Mouse (Mus musculus): ENCODE data around the gene Sema4b. TPM values are rescaled to one million over a fixed set of nuclear protein-coding genes. Genes with fewer than 3 reads are reported as not detected.
A peak's percentile ranks its signal among the peaks of the same experiment; 100 is the strongest.

The Sema4b gene
- polyA plus RNA-seq, 1 experiment from 2014 or later, result 14.6 TPM

DNA sequence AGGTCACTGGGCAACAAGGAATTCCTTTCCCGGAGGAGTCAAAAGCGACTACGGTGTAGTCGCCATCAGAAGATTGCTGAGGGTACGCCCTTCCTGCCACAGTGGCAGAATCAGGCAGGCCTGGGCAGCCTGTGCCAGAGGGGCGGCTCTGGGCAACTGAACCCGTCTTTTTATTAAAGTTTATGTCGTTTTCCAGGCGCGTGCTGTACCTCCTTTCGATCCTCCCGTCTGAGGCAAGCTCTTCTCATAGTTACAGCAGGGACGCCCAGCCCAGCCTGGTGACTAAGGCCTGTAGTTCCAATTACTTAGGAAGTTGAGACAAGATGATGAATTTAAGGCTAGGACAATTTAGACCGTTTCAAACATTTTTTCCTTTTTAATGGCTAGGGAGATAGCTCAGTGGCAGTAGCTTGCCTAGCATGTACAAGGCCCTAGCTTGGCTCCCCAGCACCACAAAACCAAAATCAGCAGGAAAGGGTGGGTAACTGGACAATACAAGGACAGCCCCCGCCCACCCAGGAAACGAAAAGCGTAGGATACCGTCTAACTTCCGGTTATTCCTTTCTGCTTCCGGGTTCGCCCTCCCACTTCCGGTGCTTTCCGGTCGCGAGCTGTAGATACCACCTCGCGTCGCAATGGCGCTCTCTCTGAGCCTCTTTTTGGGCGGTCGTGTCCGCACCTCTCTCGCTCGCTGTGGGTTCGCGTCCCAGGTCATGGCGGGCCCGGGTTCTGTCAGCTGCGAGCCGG is 74.2 kb downstream of the Sema4b start, which contains the start of gene Ngrn:
Ngrn (plus strand) TSS at position 591 of the 747 bp plus-strand sequence.
- peak within 1 kb of the TSS; percentile 85 for H3K4me2 ChIP-seq (replicated peaks)
- WGBS, result 24% methylated on average over 40 of the region's 40 CpGs
- no peaks in the 10 kb centered on the region for H3K9me3 ChIP-seq
- peaks cover 7% of the 10 kb centered on the region; the same call in 1 of the 2 replicates for H3K4me1 ChIP-seq
- H3K27ac ChIP-seq, result peak within 1 kb of the TSS; percentile 77
- peaks cover 4% of the 10 kb centered on the region; the same call in 1 of the 2 replicates for H3K27me3 ChIP-seq
- H3K4me3 ChIP-seq, result peak within 1 kb of the TSS; percentile 79
- peak within 1 kb of the TSS; percentile 74 for H3K9ac ChIP-seq
- ATAC-seq (ENCODE audit: insufficient number of reproducible peaks, insufficient read depth, low FRiP score, low TSS enrichment), result peak; percentile 73
- H3K36me3 ChIP-seq, result peaks cover 18% of the 10 kb centered on the region

DNA sequence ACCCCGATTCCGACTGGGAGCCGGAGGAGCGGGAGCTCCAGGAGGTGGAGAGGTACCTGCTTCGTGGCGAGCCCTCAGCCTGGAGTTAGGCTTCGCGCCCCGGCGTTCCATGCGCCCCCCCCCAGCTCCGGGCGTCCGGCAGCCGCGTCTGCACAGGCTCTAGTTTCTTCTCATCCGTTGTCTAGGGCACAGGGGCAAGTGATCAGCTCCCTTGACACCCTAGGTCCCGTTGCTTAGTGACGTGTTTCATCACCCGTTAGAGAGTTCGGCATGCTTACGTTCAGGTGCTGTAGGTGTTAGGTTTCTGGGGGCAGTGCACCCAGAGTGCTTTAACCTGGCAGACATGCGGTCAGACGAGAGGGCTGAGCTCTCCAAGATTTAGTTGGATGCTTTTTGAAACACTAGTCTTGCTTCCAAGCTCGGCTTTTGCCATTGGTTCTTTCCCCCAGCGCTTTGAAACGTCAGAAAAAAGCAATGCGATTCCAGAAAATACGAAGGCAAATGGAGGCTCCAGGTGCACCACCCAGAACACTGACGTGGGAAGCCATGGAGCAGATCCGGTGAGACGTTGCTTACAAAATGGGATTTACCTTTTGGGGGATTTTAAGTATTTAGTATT is 74.8 kb downstream of the Sema4b start:
- H3K4me2 ChIP-seq (replicated peaks), result peak overlapping the region; percentile 85
- peak; percentile 37; the same call in 1 of the 2 replicates for ATAC-seq (ENCODE audit: insufficient number of reproducible peaks, insufficient read depth, low FRiP score, low TSS enrichment)
- H3K4me3 ChIP-seq, result peak overlapping the region; percentile 79
- peaks cover 7% of the 10 kb centered on the region; the same call in 1 of the 2 replicates for H3K4me1 ChIP-seq
- H3K9ac ChIP-seq, result peak overlapping the region; percentile 74
- H3K27ac ChIP-seq, result peak overlapping the region; percentile 77
- 1% methylated on average over 32 of the region's 32 CpGs for WGBS
- H3K9me3 ChIP-seq, result no peaks in the 10 kb centered on the region
- peaks cover 4% of the 10 kb centered on the region; the same call in 1 of the 2 replicates for H3K27me3 ChIP-seq
- H3K36me3 ChIP-seq, result peaks cover 20% of the 10 kb centered on the region

DNA sequence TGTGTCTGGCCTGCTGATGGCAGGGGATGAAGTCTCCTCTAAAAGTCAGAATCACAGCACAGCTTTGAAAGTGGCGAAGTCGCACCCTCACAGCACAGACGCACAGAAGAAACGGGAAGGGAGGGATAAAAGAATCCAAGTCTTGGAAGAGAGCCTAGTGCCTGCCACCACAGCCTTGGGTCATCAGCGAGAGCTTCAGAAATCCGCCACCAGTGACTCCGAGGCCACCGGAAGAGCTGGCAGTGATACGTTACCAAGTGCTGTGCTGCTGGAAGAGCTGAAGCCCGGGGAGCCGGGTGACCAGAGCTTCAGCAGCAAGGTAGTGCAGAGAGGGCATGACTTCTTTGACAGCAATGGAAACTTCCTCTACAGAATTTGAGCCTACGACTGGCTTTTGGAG is 78.0 kb downstream of the Sema4b start:
- H3K4me3 ChIP-seq, result no peak overlapping the region
- H3K9me3 ChIP-seq, result no peaks in the 10 kb centered on the region
- peaks cover 15% of the 10 kb centered on the region; the same call in 1 of the 2 replicates for H3K4me1 ChIP-seq
- ATAC-seq (ENCODE audit: insufficient number of reproducible peaks, insufficient read depth, low FRiP score, low TSS enrichment), result no peak
- peaks cover 26% of the 10 kb centered on the region for H3K36me3 ChIP-seq
- no peak overlapping the region for H3K9ac ChIP-seq
- H3K27ac ChIP-seq, result no peak overlapping the region
- H3K4me2 ChIP-seq (replicated peaks), result no peak overlapping the region
- H3K27me3 ChIP-seq, result no peaks in the 10 kb centered on the region; the same call in 1 of the 2 replicates
- 94% methylated on average over 12 of the region's 12 CpGs for WGBS

DNA sequence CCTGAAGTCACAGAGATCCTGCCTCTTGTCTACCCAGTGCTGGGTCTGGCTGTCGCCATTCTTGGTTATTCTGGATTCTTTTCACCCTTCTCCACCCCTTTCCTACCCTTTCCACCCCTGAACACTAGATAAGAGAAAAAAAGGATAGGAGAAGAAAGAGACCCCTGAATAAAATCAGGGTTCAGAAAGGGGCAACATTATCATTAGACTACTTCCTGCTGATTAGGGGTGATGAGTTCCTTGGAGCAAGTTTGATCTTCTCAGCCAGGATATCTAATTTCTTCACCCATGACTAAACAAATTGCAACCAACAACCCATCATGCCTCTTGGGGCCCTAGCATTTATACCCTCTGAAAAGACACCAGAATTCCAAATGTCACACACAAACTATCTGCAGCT is 81.1 kb downstream of the Sema4b start:
- 73% methylated on average over 1 of the region's 1 CpGs for WGBS
- H3K9ac ChIP-seq, result no peak overlapping the region
- H3K4me3 ChIP-seq, result no peak overlapping the region
- H3K27me3 ChIP-seq, result no peaks in the 10 kb centered on the region
- peaks cover 28% of the 10 kb centered on the region for H3K36me3 ChIP-seq
- no peak overlapping the region for H3K27ac ChIP-seq
- no peak for ATAC-seq (ENCODE audit: insufficient number of reproducible peaks, insufficient read depth, low FRiP score, low TSS enrichment)
- no peak overlapping the region for H3K4me2 ChIP-seq (replicated peaks)
- peaks cover 17% of the 10 kb centered on the region for H3K4me1 ChIP-seq
- no peaks in the 10 kb centered on the region for H3K9me3 ChIP-seq

DNA sequence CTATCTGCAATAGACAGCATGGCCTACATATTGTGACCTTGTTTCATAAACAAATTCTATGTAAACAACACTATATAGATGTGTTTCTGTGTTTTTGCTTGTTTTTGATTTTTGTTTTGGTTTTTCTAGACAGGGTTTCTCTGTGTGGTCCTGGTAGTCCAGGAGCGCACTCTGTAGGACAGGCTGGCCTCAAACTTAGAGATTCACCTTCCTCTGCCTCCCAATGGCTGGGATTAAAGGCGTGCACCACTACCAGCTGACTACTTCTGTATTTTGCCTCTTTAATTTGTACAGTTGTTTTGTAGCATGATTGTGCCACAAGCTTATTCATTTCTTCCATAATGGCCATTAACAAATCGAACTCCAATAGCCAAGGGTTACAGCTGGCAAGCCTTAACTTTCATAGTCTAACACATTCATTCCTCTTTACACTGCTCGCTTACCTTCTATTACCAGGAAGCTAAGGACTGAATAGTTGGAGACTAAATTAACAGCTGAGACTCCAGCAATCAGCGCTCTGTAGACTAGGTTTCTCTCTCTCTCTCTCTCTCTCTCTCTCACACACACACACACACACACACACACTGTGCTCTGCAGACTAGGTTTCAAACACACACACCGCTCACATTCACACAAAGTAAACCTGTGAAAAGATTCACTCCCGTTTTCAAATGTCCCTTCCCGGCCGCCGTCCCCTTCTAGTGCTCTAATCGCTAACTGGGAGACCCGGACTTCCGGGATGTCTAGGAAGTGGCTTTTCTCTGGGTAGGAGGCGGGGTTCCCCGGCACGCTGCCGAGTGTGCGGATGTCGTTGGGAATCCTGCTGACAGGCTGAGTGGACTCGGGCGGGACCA is 82.5 kb downstream of the Sema4b start, which contains the start of gene Vps33b:
Vps33b (plus strand) TSS at position 753 of the 854 bp plus-strand sequence.
- H3K36me3 ChIP-seq, result peaks cover 40% of the 10 kb centered on the region
- H3K9me3 ChIP-seq, result no peaks in the 10 kb centered on the region
- H3K27me3 ChIP-seq, result no peaks in the 10 kb centered on the region
- WGBS, result 6% methylated on average over 21 of the region's 21 CpGs
- peak; percentile 73 for ATAC-seq (ENCODE audit: insufficient number of reproducible peaks, insufficient read depth, low FRiP score, low TSS enrichment)
- H3K4me1 ChIP-seq, result peaks cover 17% of the 10 kb centered on the region
- H3K9ac ChIP-seq, result peak within 1 kb of the TSS; percentile 79
- peak within 1 kb of the TSS; percentile 86 for H3K4me3 ChIP-seq
- H3K4me2 ChIP-seq (replicated peaks), result peak within 1 kb of the TSS; percentile 87
- peak within 1 kb of the TSS; percentile 73 for H3K27ac ChIP-seq

DNA sequence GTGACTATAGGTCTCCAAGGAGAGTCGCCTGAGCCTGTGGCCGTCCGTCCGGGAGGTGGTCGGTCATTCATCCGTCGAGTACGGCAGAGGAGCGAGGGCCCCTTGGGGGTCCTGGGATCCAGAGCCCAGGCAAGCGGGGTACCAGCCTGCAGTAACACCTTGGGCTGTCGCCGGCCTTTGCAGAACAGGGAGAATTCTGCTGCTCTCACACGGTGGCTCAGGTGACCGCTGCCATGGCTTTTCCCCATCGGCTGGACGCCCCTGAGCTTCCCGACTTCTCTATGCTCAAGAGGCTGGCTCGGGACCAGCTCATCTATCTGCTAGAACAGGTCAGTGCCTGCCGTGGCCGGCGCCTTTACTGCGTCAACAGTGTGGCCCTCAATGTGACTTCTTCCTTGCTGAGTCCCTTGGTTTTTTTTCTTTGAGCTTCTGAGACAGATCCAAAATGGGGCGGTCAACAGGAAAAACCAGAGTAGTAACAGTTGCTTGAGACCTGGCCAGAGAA is 83.2 kb downstream of the Sema4b start:
- WGBS, result under 1% methylated on average over 23 of the region's 23 CpGs
- peak overlapping the region; percentile 87 for H3K4me2 ChIP-seq (replicated peaks)
- peaks cover 17% of the 10 kb centered on the region for H3K4me1 ChIP-seq
- peaks cover 40% of the 10 kb centered on the region for H3K36me3 ChIP-seq
- peak overlapping the region; percentile 48; the same call in 1 of the 2 replicates for H3K27ac ChIP-seq
- peak overlapping the region; percentile 79 for H3K9ac ChIP-seq
- ATAC-seq (ENCODE audit: insufficient number of reproducible peaks, insufficient read depth, low FRiP score, low TSS enrichment), result peak; percentile 56
- H3K4me3 ChIP-seq, result peak overlapping the region; percentile 86
- peaks cover 5% of the 10 kb centered on the region for H3K9me3 ChIP-seq
- H3K27me3 ChIP-seq, result no peaks in the 10 kb centered on the region

DNA sequence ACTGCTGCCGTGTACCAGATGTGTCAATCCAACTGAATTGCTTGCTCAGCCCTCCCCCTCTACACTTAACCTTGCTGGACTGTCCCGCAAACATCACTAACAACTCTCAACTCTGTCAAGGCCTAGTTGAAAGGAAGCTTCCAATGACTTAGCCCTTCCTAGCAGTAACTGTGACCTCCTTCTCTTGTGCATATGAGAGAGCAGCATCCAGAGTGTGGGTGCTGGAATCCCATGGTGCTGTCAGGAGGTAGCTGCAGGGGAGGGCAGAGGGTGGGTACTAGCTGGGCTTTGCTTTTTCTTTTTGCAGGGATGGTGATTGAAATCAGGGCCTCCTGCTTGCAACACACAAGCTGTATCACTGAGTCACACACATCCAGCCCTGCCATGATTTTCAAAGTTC is 86.8 kb downstream of the Sema4b start:
- no peaks in the 10 kb centered on the region for H3K27me3 ChIP-seq
- no peak overlapping the region for H3K4me3 ChIP-seq
- peaks cover 49% of the 10 kb centered on the region for H3K36me3 ChIP-seq
- no peak for ATAC-seq (ENCODE audit: insufficient number of reproducible peaks, insufficient read depth, low FRiP score, low TSS enrichment)
- no peak overlapping the region for H3K27ac ChIP-seq
- no peak overlapping the region for H3K9ac ChIP-seq
- H3K4me2 ChIP-seq (replicated peaks), result no peak overlapping the region
- peaks cover 11% of the 10 kb centered on the region for H3K9me3 ChIP-seq
- peaks cover 15% of the 10 kb centered on the region for H3K4me1 ChIP-seq
- WGBS, result 93% methylated on average over 2 of the region's 2 CpGs

Other genes with a start within 250 kb of the Sema4b start
- 21.6 and 22.2 TPM in 2 replicates for gene Zfp710, start 162.0 kb upstream of the Sema4b start, polyA plus RNA-seq (2016; fragmentation: Nextera tagmentation; extraction: Ambion mirVana)
- 495 and 498 TPM in 2 replicates for gene Idh2, start 71.4 kb upstream of the Sema4b start, polyA plus RNA-seq (2016; fragmentation: Nextera tagmentation; extraction: Ambion mirVana)
- 54.2 and 56.0 TPM in 2 replicates for gene Cib1, start 46.0 kb downstream of the Sema4b start, polyA plus RNA-seq (2016; fragmentation: Nextera tagmentation; extraction: Ambion mirVana)
- 3.7 and 4.0 TPM in 2 replicates for gene Gdpgp1, start 46.0 kb downstream of the Sema4b start, polyA plus RNA-seq (2016; fragmentation: Nextera tagmentation; extraction: Ambion mirVana)
- 0.59 and 1.2 TPM in 2 replicates for gene Ttll13, start 59.5 kb downstream of the Sema4b start, polyA plus RNA-seq (2016; fragmentation: Nextera tagmentation; extraction: Ambion mirVana)
- 56.2 and 59.6 TPM in 2 replicates for gene Ngrn, start 74.4 kb downstream of the Sema4b start, polyA plus RNA-seq (2016; fragmentation: Nextera tagmentation; extraction: Ambion mirVana)
- 14.5 and 14.9 TPM in 2 replicates for gene Vps33b, start 82.8 kb downstream of the Sema4b start, polyA plus RNA-seq (2016; fragmentation: Nextera tagmentation; extraction: Ambion mirVana)
- gene Prc1, start 107.6 kb downstream of the Sema4b start, polyA plus RNA-seq (2016; fragmentation: Nextera tagmentation; extraction: Ambion mirVana), result 133 and 136 TPM in 2 replicates
- 14.3 and 15.9 TPM in 2 replicates for gene Rccd1, start 137.6 kb downstream of the Sema4b start, polyA plus RNA-seq (2016; fragmentation: Nextera tagmentation; extraction: Ambion mirVana)
- gene Unc45a, start 154.2 kb downstream of the Sema4b start, polyA plus RNA-seq (2016; fragmentation: Nextera tagmentation; extraction: Ambion mirVana), result 60.3 and 61.0 TPM in 2 replicates
- 23.2 and 27.4 TPM in 2 replicates for gene Hddc3, start 156.3 kb downstream of the Sema4b start, polyA plus RNA-seq (2016; fragmentation: Nextera tagmentation; extraction: Ambion mirVana)
- gene Man2a2, start 184.5 kb downstream of the Sema4b start, polyA plus RNA-seq (2016; fragmentation: Nextera tagmentation; extraction: Ambion mirVana), result 31.0 and 31.6 TPM in 2 replicates
- gene Fes, start 201.1 kb downstream of the Sema4b start, polyA plus RNA-seq (2016; fragmentation: Nextera tagmentation; extraction: Ambion mirVana), result 11.0 and 12.2 TPM in 2 replicates
- gene Furin, start 218.6 kb downstream of the Sema4b start, polyA plus RNA-seq (2016; fragmentation: Nextera tagmentation; extraction: Ambion mirVana), result 9.7 and 10.7 TPM in 2 replicates

Data from embryonic facial prominence, embryonic 12.5 days (tissue).